Mouse (Mus musculus) C2C12 (cell line): ENCODE measurements around the gene Aaas. TPM values are rescaled to one million over a fixed set of nuclear protein-coding genes. Genes with fewer than 3 reads are reported as not detected.

Experiments
- H3K27me3 ChIP-seq: one replicate; pipeline ENCODE4 v1.6.1; 2011; ENCODE audit not compliant: control insufficient read depth, insufficient read depth, insufficient read length
- H3K36me3 ChIP-seq: one replicate; pipeline ENCODE4 v1.6.1; 2011; ENCODE audit not compliant: control insufficient read depth, insufficient read depth
- H3K4me3 ChIP-seq: one replicate; pipeline ENCODE4 v1.5.1; 2011; ENCODE audit warnings: mild to moderate bottlenecking, control low read depth; ENCODE audit not compliant: poor library complexity, insufficient read depth, severe bottlenecking
- H3K79me2 ChIP-seq: one replicate; pipeline ENCODE4 v1.6.1; 2011; ENCODE audit not compliant: control insufficient read depth, insufficient read depth
- H3K79me3 ChIP-seq: one replicate; pipeline ENCODE4 v1.6.1; 2011; ENCODE audit warnings: low read depth, control low read depth
- H3ac ChIP-seq: one replicate; pipeline ENCODE3; 2011; ENCODE audit warnings: low read depth; ENCODE audit not compliant: control insufficient read depth, insufficient read length
- CEBPB ChIP-seq: IDR thresholded peaks from one replicate; pipeline ENCODE4 v1.6.1; 2011; ENCODE audit warnings: low read depth, mild to moderate bottlenecking, control low read depth, moderate library complexity
- CTCF ChIP-seq: IDR thresholded peaks from one replicate; pipeline ENCODE4 v1.5.1; 2011; ENCODE audit not compliant: control insufficient read depth, insufficient read depth, insufficient read length
- FOSL1 ChIP-seq: IDR thresholded peaks from one replicate; pipeline ENCODE4 v1.8.0; 2011; ENCODE audit warnings: mild to moderate bottlenecking, low read length; ENCODE audit not compliant: poor library complexity, insufficient read depth, severe bottlenecking
- MAX ChIP-seq: IDR thresholded peaks from one replicate; pipeline ENCODE4 v1.6.1; 2011; ENCODE audit warnings: mild to moderate bottlenecking, control low read depth
- MYOD1 ChIP-seq: IDR thresholded peaks from one replicate; pipeline ENCODE4 v1.6.1; 2011; ENCODE audit warnings: low read depth; ENCODE audit not compliant: control insufficient read depth, insufficient read length
- MYOG ChIP-seq: IDR thresholded peaks from one replicate; pipeline ENCODE4 v1.6.1; 2011; ENCODE audit not compliant: control insufficient read depth, insufficient read length; ENCODE audit errors: extremely low read depth
- USF1 ChIP-seq: IDR thresholded peaks from one replicate; pipeline ENCODE4 v1.6.1; 2011; ENCODE audit warnings: low read depth, mild to moderate bottlenecking, control low read depth, moderate library complexity
- polyA plus RNA-seq: library from polyadenylated mRNA; unstranded; fragments of >200 nt; fragmentation: generic; extraction: Trizol; gene quantifications from one replicate; pipeline ENCODE4 v1.2.1, GENCODE M21; 2012; ENCODE audit warnings: missing spikeins

Gene Aaas
- polyA plus RNA-seq, 1 experiment, result 217 TPM

- Histone ChIP-seq H3K4me3 (no peak overlapping the region), H3K27me3 (no peaks in the 10 kb centered on the region)
Measured at GRCm38 (mm10) chr15:102362648-102363047, 12.1 kb upstream of the Aaas start.

DNA sequence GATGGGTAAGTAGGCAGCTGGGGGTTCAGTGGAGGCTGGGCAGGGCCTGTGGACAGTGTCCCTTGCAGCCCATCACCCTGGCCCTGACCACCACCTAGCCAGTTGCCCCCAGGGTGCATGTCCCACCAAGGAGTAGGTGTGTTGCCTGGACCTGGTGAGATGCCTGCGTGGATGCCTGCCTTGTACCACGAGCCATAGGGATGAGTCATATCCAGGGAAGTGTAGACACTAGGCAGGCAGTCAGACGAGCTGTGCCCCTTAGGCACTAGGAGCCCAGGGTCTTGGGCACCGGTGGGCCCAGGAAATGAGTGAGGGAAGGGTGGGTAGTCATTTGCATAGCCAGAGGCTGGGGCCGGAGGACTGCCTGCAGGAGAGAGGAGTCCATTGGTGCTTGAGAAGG is 8.3 kb upstream of the Aaas start:
- H3ac ChIP-seq, result no peak overlapping the region
- no peaks in the 10 kb centered on the region for H3K36me3 ChIP-seq
- no peaks in the 10 kb centered on the region for H3K79me3 ChIP-seq
- TF ChIP-seq FOSL1 (no peak), MYOG (no peak), CTCF (no peak), USF1 (no peak), MAX (no peak), CEBPB (no peak), MYOD1 (no peak)
- no peaks in the 10 kb centered on the region for H3K79me2 ChIP-seq
- no peaks in the 10 kb centered on the region for H3K27me3 ChIP-seq
- no peak overlapping the region for H3K4me3 ChIP-seq

More at GRCm38 (mm10) chr15:102362648-102363047, 12.1 kb upstream of the Aaas start:
- Histone ChIP-seq H3K79me3 (no peaks in the 10 kb centered on the region), H3K79me2 (no peaks in the 10 kb centered on the region), H3ac (no peak overlapping the region), H3K36me3 (no peaks in the 10 kb centered on the region)
- TF ChIP-seq CTCF, result no peak
- no peak for TF ChIP-seq USF1
- TF ChIP-seq FOSL1, result no peak
- TF ChIP-seq MYOG, result no peak
- no peak for TF ChIP-seq MAX
- no peak for TF ChIP-seq CEBPB
- TF ChIP-seq MYOD1, result no peak

DNA sequence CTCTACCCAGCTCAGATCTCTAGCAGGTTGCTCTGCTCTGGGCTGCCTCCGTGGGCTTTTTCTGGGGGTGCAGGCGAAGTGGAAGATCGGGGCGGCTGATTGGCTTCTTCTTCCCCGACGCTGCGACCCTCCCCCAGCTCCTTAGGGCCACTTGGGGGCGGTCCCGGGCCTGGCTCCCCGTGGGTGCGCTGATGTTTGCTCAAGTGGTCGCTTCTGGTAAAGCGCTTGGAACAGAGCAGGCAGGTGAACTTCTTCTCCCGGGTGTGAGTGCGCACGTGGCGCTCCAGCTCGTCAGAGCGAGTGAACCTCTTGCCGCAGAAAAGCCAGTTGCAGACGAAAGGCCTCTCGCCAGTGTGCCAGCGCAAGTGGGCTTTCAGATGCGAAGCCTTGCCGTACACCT is 7.6 kb upstream of the Aaas start:
- Histone ChIP-seq H3K27me3 (no peaks in the 10 kb centered on the region), H3K4me3 (no peak overlapping the region), H3K79me3 (no peaks in the 10 kb centered on the region), H3K79me2 (no peaks in the 10 kb centered on the region), H3ac (no peak overlapping the region), H3K36me3 (no peaks in the 10 kb centered on the region)
- TF ChIP-seq CTCF (no peak), USF1 (no peak), MAX (no peak), CEBPB (no peak), MYOD1 (no peak), MYOG (no peak), FOSL1 (no peak)

DNA sequence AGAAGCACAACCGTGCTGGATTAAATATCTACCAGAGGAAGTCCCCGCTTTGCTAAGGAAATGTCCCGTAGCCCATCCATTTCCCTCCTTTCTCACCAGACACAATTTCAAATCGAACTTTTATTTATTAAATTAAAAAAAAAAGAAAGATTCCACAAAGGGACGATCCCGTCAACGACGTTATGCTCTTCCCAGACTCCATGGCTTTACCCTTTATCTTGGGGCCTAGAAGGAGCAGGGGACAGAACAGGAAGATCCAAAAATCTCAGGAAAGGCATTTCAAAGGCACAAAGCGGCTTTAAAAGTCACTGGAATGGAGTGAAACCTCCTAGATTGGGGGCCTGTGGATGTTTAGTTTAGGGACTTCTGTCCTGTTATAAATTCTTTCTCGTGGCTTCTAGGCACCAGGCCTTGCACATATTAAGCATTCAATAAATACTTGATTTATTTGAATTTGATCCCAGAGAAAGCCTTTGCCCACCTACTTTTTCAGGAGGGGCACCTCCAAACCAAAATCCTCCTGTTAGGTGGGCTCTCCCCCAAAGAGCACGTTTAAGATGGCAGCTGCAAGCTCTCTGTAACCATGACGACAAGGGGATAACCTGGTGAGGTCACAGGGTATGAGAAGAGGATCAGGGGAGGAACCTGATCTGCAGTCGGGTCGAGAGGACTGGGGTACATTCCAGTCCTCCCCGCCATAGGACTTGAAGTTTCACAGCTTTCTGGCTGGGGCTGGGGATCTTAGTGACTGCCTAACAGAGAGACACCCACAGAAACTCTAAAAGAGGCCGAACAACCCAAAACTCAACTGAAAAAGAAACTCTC is 6.1 kb upstream of the Aaas start:
- no peaks in the 10 kb centered on the region for H3K79me2 ChIP-seq
- H3ac ChIP-seq, result no peak overlapping the region
- TF ChIP-seq MYOG (no peak), USF1 (no peak), CEBPB (no peak), CTCF (no peak), MYOD1 (no peak), FOSL1 (no peak), MAX (no peak)
- H3K79me3 ChIP-seq, result no peaks in the 10 kb centered on the region
- H3K36me3 ChIP-seq, result no peaks in the 10 kb centered on the region
- H3K27me3 ChIP-seq, result no peaks in the 10 kb centered on the region
- H3K4me3 ChIP-seq, result no peak overlapping the region

GRCm38 (mm10) chr15:102355871-102356441 is 5.4 kb upstream of the Aaas start:
- TF ChIP-seq MYOD1 (no peak), MYOG (no peak), USF1 (no peak), CTCF (no peak), FOSL1 (no peak)
- Histone ChIP-seq H3K36me3 (no peaks in the 10 kb centered on the region), H3K79me2 (no peaks in the 10 kb centered on the region), H3K4me3 (no peak overlapping the region), H3K79me3 (no peaks in the 10 kb centered on the region), H3K27me3 (no peaks in the 10 kb centered on the region), H3ac (no peak overlapping the region)
